Mouse (Mus musculus) kidney, embryonic 14.5 days (tissue): Measurements from ENCODE around the gene Mkrn1. TPM values are rescaled to one million over a fixed set of nuclear protein-coding genes. Genes with fewer than 3 reads are reported as not detected.
A peak's percentile ranks its signal among the peaks of the same experiment; 100 is the strongest.
"Not testable (repeated sequence)": the region's sequence is repeated elsewhere in the genome, so short reads cannot be mapped to it uniquely, and the experiment has no call there.

Experiments
- ATAC-seq: fragments of 200-750 bp; cut with Nextera tagmentation; 2 replicates; pipeline ENCODE4 v1.8.0; 2017; ENCODE audit warnings: moderate number of reproducible peaks, mild to moderate bottlenecking, moderate TSS enrichment, moderate library complexity; ENCODE audit not compliant: low FRiP score, low TSS enrichment
- H3K27ac ChIP-seq: fragments of 300-500 bp; sonication (generic); 2 replicates; pipeline ENCODE4 v1.5.1; 2014; ENCODE audit warnings: low read depth, mild to moderate bottlenecking, low read length, moderate library complexity, mixed read lengths
- H3K27me3 ChIP-seq: fragments of 300-500 bp; sonication (generic); 2 replicates; pipeline ENCODE4 v1.6.1; 2014; ENCODE audit warnings: mild to moderate bottlenecking, low read length; ENCODE audit not compliant: control insufficient read depth, insufficient read depth
- H3K36me3 ChIP-seq: fragments of 300-500 bp; sonication (generic); 2 replicates; pipeline ENCODE4 v1.6.1; 2014; ENCODE audit warnings: low read length, mixed read lengths; ENCODE audit not compliant: control insufficient read depth, insufficient read depth
- H3K4me1 ChIP-seq: fragments of 300-500 bp; sonication (generic); 2 replicates; pipeline ENCODE4 v1.6.1; 2014; ENCODE audit warnings: low read length, mixed read lengths; ENCODE audit not compliant: control insufficient read depth, insufficient read depth
- H3K4me2 ChIP-seq: fragments of 300-500 bp; sonication (generic); replicated peaks from 2 replicates; pipeline ENCODE4 v1.6.1; 2014; ENCODE audit warnings: low read depth, mild to moderate bottlenecking, low read length
- H3K4me3 ChIP-seq: fragments of 300-500 bp; sonication (generic); 2 replicates; pipeline ENCODE4 v1.5.1; 2014; ENCODE audit warnings: mild to moderate bottlenecking, low read length
- H3K9ac ChIP-seq: fragments of 300-500 bp; sonication (generic); 2 replicates; pipeline ENCODE4 v1.6.1; 2014; ENCODE audit warnings: low read depth, mild to moderate bottlenecking, low read length, moderate library complexity
- H3K9me3 ChIP-seq: fragments of 300-500 bp; sonication (generic); 2 replicates; pipeline ENCODE4 v1.6.1; 2016; ENCODE audit warnings: low read length; ENCODE audit not compliant: control insufficient read depth
- WGBS: fragments of 180-500 bp; shearing (Covaris S2); extraction: QIAGEN DNeasy Blood & Tissue Kit; methylation state at CpG from one replicate; pipeline ENCODE4 v1.1.7; 2014; 5-methylcytosine and 5-hydroxymethylcytosine counted together
- polyA plus RNA-seq: library from polyadenylated mRNA; unstranded; fragments of >200 nt; fragmentation: Nextera tagmentation; extraction: Ambion mirVana; gene quantifications from 2 replicates; pipeline ENCODE4 v1.2.1, GENCODE M21; 2014

Gene Mkrn1
- polyA plus RNA-seq, 1 experiment from 2014 or later = 65.2 TPM

- H3K4me3 ChIP-seq, ATAC-seq, H3K27ac ChIP-seq, H3K4me2 ChIP-seq, H3K36me3 ChIP-seq, H3K9ac ChIP-seq, H3K9me3 ChIP-seq, H3K27me3 ChIP-seq, H3K4me1 ChIP-seq: not testable (repeated sequence)
- 72% methylated on average over 13 of the region's 13 CpGs for WGBS
Measured at GRCm38 (mm10) chr6:39378161-39378835, 42.0 kb downstream of the Mkrn1 start.

- Histone ChIP-seq H3K9me3 (no peaks in the 10 kb centered on the region), H3K9ac (peak within 1 kb of the TSS; percentile 87), H3K4me2 (peak within 1 kb of the TSS; percentile 71), H3K27me3 (peaks cover 2% of the 10 kb centered on the region; the same call in 1 of the 2 replicates), H3K36me3 (peaks cover 5% of the 10 kb centered on the region; the same call in 1 of the 2 replicates), H3K27ac (peak within 1 kb of the TSS; percentile 24; the same call in 1 of the 2 replicates), H3K4me3 (peak within 1 kb of the TSS; percentile 95), H3K4me1 (peaks cover 19% of the 10 kb centered on the region)
- ATAC-seq = peak; percentile 86
- under 1% methylated on average over 41 of the region's 43 CpGs for WGBS
Measured at GRCm38 (mm10) chr6:39377311-39377827, 42.9 kb downstream of the Mkrn1 start, which contains the start of gene Slc37a3. TSS of gene Slc37a3 (minus strand) at chr6:39377675.

GRCm38 (mm10) chr6:39376775-39377174 lies 43.5 kb downstream of the Mkrn1 start:
- Histone ChIP-seq H3K4me2 (peak overlapping the region; percentile 71), H3K9me3 (no peaks in the 10 kb centered on the region), H3K36me3 (peaks cover 5% of the 10 kb centered on the region; the same call in 1 of the 2 replicates), H3K4me3 (peak overlapping the region; percentile 95), H3K4me1 (peaks cover 23% of the 10 kb centered on the region), H3K27ac (no peak overlapping the region), H3K27me3 (peaks cover 2% of the 10 kb centered on the region; the same call in 1 of the 2 replicates), H3K9ac (peak overlapping the region; percentile 87)
- WGBS = 11% methylated on average over 9 of the region's 9 CpGs
- no peak for ATAC-seq

DNA sequence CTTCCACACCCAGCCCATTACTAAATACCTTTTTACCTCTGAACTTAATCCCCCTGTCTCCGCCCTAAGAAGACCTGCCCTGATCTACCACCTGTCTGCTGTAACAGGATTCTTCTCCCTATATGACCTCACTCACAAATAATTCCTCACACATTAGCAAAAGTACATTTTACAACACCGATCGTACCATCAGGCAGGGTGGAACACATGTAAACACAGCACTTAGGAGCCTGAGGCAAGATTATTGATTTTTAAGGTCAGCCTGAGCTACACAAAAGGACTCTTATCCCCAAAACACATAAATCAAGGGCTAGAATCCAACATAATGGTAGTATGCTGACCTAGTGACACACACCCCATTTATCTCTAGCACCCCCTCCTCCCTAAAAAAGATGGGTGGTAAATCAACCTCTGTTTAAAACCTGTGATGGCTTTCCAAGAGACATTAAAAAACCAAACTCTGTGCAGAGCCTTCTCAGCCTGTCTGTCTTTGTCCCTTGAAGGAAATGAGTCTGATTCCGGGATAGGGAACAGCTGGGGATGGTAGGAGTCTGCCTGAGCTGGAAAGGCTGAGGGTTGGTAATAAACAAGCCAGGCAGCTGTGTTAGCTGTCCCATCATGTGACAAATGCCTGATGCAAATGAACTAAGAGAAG lies 46.8 kb downstream of the Mkrn1 start:
- WGBS = 25% methylated on average over 4 of the region's 4 CpGs
- no peak overlapping the region for H3K9ac ChIP-seq
- H3K4me3 ChIP-seq = no peak overlapping the region
- H3K36me3 ChIP-seq = peaks cover 5% of the 10 kb centered on the region; the same call in 1 of the 2 replicates
- no peaks in the 10 kb centered on the region for H3K27me3 ChIP-seq
- H3K9me3 ChIP-seq = no peaks in the 10 kb centered on the region
- ATAC-seq = peak; percentile 56
- no peak overlapping the region for H3K27ac ChIP-seq
- 0 out of 2 replicates have a peak overlapping the region, but pooled peaks have one; percentile 15 for H3K4me2 ChIP-seq
- H3K4me1 ChIP-seq = peaks cover 25% of the 10 kb centered on the region

- 15% methylated on average over 7 of the region's 7 CpGs for WGBS
- H3K4me3 ChIP-seq = no peak overlapping the region
- H3K9me3 ChIP-seq = no peaks in the 10 kb centered on the region
- no peaks in the 10 kb centered on the region for H3K27me3 ChIP-seq
- no peak overlapping the region for H3K9ac ChIP-seq
- peaks cover 25% of the 10 kb centered on the region for H3K4me1 ChIP-seq
- peaks cover 5% of the 10 kb centered on the region; the same call in 1 of the 2 replicates for H3K36me3 ChIP-seq
- peak overlapping the region; percentile 66 for H3K27ac ChIP-seq
- ATAC-seq = peak; percentile 41; the same call in 1 of the 2 replicates
- H3K4me2 ChIP-seq = peak overlapping the region; percentile 15; the same call in 1 of the 2 replicates
Measured at GRCm38 (mm10) chr6:39372727-39373126, 47.5 kb downstream of the Mkrn1 start.

DNA sequence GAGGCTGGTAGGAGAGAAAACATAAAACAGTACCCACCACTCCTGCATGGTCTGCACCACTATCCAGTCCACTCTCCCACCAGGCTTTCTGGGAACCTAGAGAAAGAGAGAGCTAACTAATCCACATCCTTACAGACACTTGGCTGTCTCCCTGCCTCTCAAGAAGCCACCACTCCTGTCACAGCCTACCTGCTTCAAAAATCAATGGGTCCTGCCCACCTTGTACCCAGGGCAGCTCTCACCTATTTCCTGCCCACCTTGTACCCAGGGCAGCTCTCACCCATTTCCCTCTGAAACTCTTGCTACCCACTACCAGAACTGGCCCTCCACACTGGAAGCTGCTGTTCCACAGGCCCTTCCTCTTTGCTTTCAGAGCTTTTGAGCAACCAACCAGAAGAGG lies 48.2 kb downstream of the Mkrn1 start:
- no peak for ATAC-seq

GRCm38 (mm10) chr6:39369631-39370030 lies 50.6 kb downstream of the Mkrn1 start:
- no peak for ATAC-seq

More for the DNA sequence above, 48.2 kb downstream of the Mkrn1 start:
- no peak overlapping the region for H3K4me3 ChIP-seq
- H3K4me2 ChIP-seq = no peak overlapping the region
- H3K27ac ChIP-seq = no peak overlapping the region
- no peaks in the 10 kb centered on the region for H3K27me3 ChIP-seq
- no peak overlapping the region for H3K9ac ChIP-seq
- H3K36me3 ChIP-seq = peaks cover 5% of the 10 kb centered on the region; the same call in 1 of the 2 replicates
- no peaks in the 10 kb centered on the region for H3K9me3 ChIP-seq
- peaks cover 25% of the 10 kb centered on the region for H3K4me1 ChIP-seq

DNA sequence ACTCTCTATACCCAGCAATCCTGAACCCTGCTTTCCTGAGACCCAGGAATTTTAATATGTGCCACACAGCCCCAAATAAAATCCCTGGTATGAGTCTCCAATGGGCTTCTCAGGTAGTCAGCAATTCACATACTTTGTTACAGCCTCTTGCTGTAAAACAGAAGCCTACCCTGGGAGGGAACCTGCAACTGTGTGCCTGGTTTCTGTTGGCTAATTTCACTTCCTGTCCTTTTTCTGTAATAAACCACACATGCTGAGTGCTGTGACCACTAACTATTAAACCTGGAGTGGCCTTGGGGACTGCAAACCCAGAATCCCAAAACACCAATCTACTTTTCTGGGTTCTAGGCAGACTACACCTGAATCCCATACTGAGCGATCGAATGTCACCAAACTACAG lies 57.6 kb downstream of the Mkrn1 start:
- H3K27ac ChIP-seq = no peak overlapping the region
- no peaks in the 10 kb centered on the region for H3K4me1 ChIP-seq
- H3K36me3 ChIP-seq = peaks cover 39% of the 10 kb centered on the region

More at GRCm38 (mm10) chr6:39369631-39370030, 50.6 kb downstream of the Mkrn1 start:
- Histone ChIP-seq H3K36me3 (peaks cover 16% of the 10 kb centered on the region), H3K27me3 (no peaks in the 10 kb centered on the region), H3K27ac (no peak overlapping the region), H3K4me1 (peaks cover 18% of the 10 kb centered on the region), H3K4me3 (no peak overlapping the region), H3K9me3 (no peaks in the 10 kb centered on the region), H3K9ac (no peak overlapping the region), H3K4me2 (no peak overlapping the region)
- WGBS = 80% methylated on average over 3 of the region's 3 CpGs

DNA sequence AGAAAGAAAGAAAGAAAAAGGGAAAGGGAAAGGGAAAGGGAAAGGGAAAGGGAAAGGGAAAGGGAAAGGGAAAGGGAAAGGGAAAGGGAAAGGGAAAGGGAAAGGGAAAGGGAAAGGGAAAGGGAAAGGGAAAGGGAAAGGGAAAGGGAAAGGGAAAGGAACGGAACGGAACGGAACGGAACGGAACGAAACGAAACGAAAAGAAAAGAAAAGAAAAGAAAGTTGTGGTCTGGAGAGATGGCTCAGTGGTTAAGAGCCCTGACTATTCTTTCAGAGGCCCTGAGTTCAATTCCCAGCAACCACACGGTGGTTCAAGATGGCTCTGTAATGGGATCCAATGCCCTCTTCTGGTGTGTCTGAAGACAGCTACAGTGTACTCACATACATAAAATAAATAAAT lies 61.1 kb downstream of the Mkrn1 start:
- H3K9ac ChIP-seq, H3K27ac ChIP-seq, H3K27me3 ChIP-seq, H3K9me3 ChIP-seq, H3K4me3 ChIP-seq, ATAC-seq, H3K4me2 ChIP-seq, H3K4me1 ChIP-seq: not testable (repeated sequence)
- 96% methylated on average over 9 of the region's 9 CpGs for WGBS
- peaks cover 48% of the 10 kb centered on the region for H3K36me3 ChIP-seq

More for the DNA sequence above, 57.6 kb downstream of the Mkrn1 start:
- no peak for ATAC-seq
- no peaks in the 10 kb centered on the region for H3K27me3 ChIP-seq
- H3K4me3 ChIP-seq = no peak overlapping the region
- WGBS = 94% methylated on average over 2 of the region's 2 CpGs
- H3K4me2 ChIP-seq = no peak overlapping the region
- no peak overlapping the region for H3K9ac ChIP-seq
- no peaks in the 10 kb centered on the region for H3K9me3 ChIP-seq
